Mouse (Mus musculus): ENCODE results near the gene Klhl20.

Gene Klhl20

DNA sequence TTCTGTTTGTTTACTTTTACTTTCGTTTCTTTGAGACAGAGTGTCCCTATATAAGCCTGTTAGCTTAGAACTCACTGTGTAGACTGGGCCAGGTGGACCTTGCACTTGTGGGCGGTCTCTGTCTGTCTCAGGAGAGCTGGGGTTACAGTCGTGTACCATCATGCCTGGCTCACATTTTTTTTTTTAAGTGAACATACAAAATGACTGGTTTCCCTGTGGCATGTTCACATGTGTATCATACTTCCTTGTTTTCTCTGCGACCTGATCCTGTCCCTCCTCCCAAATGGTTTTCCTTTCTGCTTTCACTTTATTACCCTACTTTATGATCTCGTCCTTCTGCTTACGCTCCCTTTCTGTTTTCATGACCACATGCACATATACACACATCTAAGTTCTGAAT is 55.1 kb downstream of the Klhl20 start:
- intact Hi-C loops (cut with DNase I): no loop called here

- intact Hi-C loops (cut with DNase I): no loop called here
These were observed 60.1 kb downstream of the Klhl20 start for GRCm38 (mm10) chr1:161071272-161071620.

GRCm38 (mm10) chr1:161070352-161071271 is 60.7 kb downstream of the Klhl20 start, which contains the start of the genes Dars2 and Cenpl:
Dars2 (minus strand) TSS chr1:161070658.
Cenpl (plus strand) TSS chr1:161070713.
- intact Hi-C loops (cut with DNase I): no loop called here

- intact Hi-C loops (cut with DNase I): no loop called here
These were observed 68.0 kb downstream of the Klhl20 start for GRCm38 (mm10) chr1:161063351-161063750.

DNA sequence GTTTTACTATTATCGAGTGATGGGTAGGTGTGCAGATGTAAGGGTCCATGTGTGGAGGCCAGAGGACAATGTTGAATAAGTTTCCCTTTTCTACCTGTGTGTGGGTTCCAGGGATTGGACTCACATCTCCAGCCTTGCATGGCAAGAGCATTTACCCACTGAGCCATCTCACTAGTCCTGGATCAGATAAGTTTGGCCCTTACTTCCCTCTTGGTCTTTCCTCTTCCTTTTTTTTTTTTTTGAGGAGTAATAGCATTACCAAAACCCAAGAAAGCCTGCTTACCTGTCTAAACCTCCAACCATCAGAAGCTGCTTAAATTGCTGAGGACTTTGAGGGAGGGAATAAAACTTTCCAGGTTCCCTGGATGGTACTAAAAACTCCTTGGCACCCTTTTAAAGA is 74.1 kb downstream of the Klhl20 start:
- intact Hi-C loops (cut with DNase I): no loop called here

DNA sequence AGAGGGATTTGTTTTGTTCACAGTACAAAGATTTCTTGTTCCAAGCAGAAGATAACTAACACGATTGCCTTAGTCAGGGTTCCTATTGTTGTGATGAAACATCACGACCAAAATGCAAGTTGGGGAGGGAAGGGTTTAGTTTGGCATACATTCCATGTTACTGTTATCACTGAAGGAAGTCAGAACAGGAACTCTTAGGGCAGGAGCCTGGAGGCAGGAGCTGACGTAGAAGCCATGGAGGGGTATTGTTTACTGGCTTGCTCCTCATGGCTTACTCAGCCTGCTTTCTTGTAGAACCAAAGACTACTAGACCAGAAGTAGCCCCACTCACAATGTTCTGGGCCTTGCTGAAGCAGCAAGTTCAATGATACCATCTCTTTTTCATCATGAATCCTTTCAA is 84.3 kb downstream of the Klhl20 start:
- intact Hi-C loops (cut with DNase I): no loop called here

DNA sequence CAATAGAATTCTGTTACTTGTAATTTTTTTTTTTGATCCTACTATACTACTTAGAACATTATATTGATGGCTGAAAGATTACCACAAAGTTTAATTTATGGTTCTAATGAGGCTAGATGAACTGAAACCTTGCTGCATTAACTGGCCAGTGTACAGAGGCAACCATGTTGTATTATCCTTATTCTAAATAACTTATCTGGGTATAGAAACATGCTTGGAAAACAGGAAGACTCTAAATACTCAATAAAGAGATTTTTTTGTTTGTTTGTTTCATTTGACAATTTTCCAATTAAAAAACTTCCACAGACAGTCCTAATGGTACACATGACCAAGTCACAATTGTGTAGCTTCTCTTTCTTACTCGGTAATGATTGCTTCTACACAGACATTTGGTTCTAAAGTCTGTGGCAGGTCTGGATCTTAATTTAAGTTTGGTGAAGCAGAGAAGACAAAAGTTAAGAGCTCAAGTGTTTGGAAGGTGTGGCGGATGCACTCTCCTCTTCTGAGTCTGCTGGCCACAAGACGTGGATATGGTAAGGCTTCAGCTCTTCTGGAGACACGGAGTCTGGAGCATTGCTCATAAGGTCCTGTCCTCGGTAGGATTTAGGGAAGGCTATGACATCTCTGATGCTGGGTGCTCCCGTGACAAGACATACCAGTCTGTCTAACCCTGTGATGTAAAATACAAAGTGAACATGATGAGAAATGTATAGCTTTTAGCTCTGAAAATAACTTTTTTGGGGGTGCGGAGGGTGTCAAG is 89.9 kb downstream of the Klhl20 start:
- intact Hi-C loops (cut with DNase I): no loop called here

- intact Hi-C loops (cut with DNase I): no loop called here
These were observed 90.5 kb downstream of the Klhl20 start for GRCm38 (mm10) chr1:161040855-161041254.

- intact Hi-C loops (cut with DNase I): no loop called here
These were observed 90.9 kb downstream of the Klhl20 start for GRCm38 (mm10) chr1:161040426-161040770.

DNA sequence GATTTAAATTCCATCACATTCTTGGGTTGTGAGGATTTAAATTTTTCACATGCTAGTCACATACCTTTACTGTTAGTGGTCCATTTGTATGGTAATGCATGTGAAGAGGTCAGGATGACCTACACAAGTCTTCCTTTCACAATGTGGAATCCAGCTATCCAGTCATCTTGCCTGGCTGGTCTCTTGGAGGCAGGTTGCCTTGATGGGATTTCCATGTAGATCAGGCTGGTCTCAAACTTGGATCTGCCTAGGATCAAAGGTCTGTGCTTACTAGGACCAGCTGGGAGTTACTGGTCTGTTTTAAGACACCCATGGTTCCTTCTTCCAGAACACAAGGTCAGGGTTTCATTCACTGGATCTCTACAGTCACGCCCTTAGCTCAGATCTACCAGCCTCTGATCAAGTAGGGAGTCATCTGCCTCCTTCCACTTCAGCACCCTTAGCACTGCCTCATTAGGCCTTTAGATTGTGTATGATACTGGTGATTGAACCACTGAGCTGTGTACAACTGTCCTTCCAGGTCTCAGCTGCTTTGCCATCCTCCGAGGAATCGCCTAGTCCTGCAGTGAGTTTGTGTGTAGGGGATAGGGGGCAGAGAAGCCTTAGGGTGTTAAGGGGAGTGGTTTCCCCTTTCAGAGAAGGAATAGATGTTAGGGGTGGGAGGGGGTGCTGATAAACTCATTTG is 91.4 kb downstream of the Klhl20 start:
- intact Hi-C loops (cut with DNase I): loop anchor here (5.0 kb wide), 1 partner anchor 78 kb away; no protein-coding TSS in a partner anchor

DNA sequence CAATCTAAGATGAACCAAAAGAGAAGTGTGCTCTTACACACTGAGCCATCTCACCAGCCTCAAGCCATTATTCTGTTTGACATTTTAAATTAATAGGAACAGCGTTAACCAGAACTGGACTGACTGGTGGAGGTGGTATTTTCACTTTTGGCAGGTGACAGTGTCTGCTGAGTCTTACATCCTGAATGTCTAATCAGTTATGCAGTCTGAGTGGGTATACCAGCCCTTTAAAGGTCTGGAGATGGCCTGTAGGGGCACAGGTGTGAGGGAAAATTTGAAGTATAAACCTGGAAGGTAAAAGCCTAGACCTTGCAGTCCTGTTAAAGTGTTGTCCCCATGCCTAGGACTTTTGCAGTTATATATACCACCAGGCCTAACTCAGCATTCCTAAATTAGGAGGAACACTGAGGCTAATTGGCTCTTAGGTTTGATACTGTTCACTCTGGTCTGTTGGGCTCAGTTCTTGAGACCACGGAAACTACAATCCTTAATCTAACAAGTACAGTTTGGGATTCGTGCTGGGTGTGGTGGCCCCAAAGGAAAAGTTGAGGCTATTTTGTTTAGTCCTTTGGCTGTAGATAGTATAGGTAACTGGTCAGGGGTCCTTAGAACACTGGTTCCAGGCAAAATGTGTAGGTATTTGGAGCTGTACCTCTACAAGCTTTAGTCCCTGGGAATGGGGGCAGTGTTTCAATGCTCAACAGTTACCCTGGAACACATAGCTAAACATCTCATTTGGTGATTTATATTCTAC is 92.2 kb downstream of the Klhl20 start:
- intact Hi-C loops (cut with DNase I): loop anchor here (5.0 kb wide), 1 partner anchor 77 kb away; no protein-coding TSS in a partner anchor

All from adrenal gland (tissue).